Mouse (Mus musculus) lung, postnatal 0 days (tissue): Measurements from ENCODE around the gene Clca3a1.

ENCODE experiments used
- CTCF ChIP-seq: IDR thresholded peaks from 2 replicates; pipeline ENCODE4 v1.5.1; 2016; ENCODE audit warnings: antibody characterized with exemption, mild to moderate bottlenecking
- EP300 ChIP-seq: IDR thresholded peaks from 2 replicates; pipeline ENCODE4 v1.6.1; 2016; ENCODE audit warnings: antibody characterized with exemption, mild to moderate bottlenecking, control low read depth

DNA sequence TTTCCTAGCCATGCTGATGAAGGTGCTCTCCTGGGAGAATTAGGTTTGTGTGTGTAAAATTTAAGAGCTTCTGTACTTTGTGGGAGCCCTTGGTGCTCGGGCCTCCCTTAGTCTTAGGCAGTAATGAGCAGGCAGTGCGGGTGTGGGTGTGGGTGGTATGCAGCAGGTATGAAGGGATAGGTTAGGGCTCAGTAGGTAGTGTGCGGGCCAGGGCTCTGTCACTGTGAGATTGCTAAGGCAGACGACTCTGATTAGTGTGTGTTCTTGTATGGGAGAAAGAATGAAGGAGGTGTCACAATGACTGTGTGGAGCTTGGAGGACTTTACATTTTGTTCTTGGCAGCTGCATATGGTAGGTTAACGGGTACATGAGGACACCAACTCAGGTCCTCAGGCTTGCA is 74.6 kb downstream of the Clca3a1 start:
- TF ChIP-seq CTCF (no peak), EP300 (no peak)
